Mouse (Mus musculus) forebrain, embryonic 14.5 days (tissue): ENCODE data around the gene Ttc9c. TPM values are rescaled to one million over a fixed set of nuclear protein-coding genes. Genes with fewer than 3 reads are reported as not detected.

Source experiments
- ATAC-seq: fragments of 200-750 bp; cut with Nextera tagmentation; 2 replicates; pipeline ENCODE4 v1.8.0; 2017; ENCODE audit warnings: mild to moderate bottlenecking, moderate library complexity
- DNase-seq: peaks from one replicate; pipeline ENCODE4 v3.0.0-alpha.2; 2015; ENCODE audit warnings: low spot score
- H3K27ac ChIP-seq: fragments of 300-500 bp; sonication (generic); 2 replicates; pipeline ENCODE4 v1.5.1; 2014; ENCODE audit warnings: low read depth, mild to moderate bottlenecking, control low read depth, low read length, moderate library complexity
- H3K27me3 ChIP-seq: fragments of 300-500 bp; sonication (generic); replicated peaks from 2 replicates; pipeline ENCODE4 v1.6.1; 2014; ENCODE audit warnings: low read length, control low read depth, mixed read lengths; ENCODE audit not compliant: control insufficient read depth, insufficient read depth
- H3K36me3 ChIP-seq: fragments of 300-500 bp; sonication (generic); 2 replicates; pipeline ENCODE4 v1.6.1; 2014; ENCODE audit warnings: low read length, control low read depth; ENCODE audit not compliant: control insufficient read depth, insufficient read depth
- H3K4me1 ChIP-seq: fragments of 300-500 bp; sonication (generic); 2 replicates; pipeline ENCODE4 v1.6.1; 2014; ENCODE audit warnings: antibody characterized with exemption, low read length, control low read depth; ENCODE audit not compliant: control insufficient read depth, insufficient read depth
- H3K4me2 ChIP-seq: fragments of 300-500 bp; sonication (generic); 2 replicates; pipeline ENCODE4 v1.6.1; 2014; ENCODE audit warnings: mild to moderate bottlenecking, control low read depth, low read length
- H3K4me3 ChIP-seq: fragments of 300-500 bp; sonication (generic); 2 replicates; pipeline ENCODE4 v1.5.1; 2014; ENCODE audit warnings: low read depth, low read length, control low read depth
- H3K9ac ChIP-seq: fragments of 300-500 bp; sonication (generic); 2 replicates; pipeline ENCODE4 v1.6.1; 2014; ENCODE audit warnings: mild to moderate bottlenecking, low read length, control low read depth, moderate library complexity
- H3K9me3 ChIP-seq: fragments of 300-500 bp; sonication (generic); replicated peaks from 2 replicates; pipeline ENCODE4 v1.6.1; 2016; ENCODE audit warnings: low read length, control low read depth, mixed read lengths; ENCODE audit not compliant: control insufficient read depth
- WGBS: fragments of 180-500 bp; shearing (Covaris S2); extraction: QIAGEN DNeasy Blood & Tissue Kit; methylation state at CpG from one replicate; pipeline ENCODE4 v1.1.7; 2014; 5-methylcytosine and 5-hydroxymethylcytosine counted together
- polyA plus RNA-seq: library from polyadenylated mRNA; unstranded; fragments of >200 nt; fragmentation: Nextera tagmentation; extraction: Ambion mirVana; gene quantifications from 2 replicates; pipeline ENCODE4 v1.2.1, GENCODE M21; 2014

The Ttc9c gene
- polyA plus RNA-seq, 1 experiment from 2014 or later, result 50.7 TPM

DNA sequence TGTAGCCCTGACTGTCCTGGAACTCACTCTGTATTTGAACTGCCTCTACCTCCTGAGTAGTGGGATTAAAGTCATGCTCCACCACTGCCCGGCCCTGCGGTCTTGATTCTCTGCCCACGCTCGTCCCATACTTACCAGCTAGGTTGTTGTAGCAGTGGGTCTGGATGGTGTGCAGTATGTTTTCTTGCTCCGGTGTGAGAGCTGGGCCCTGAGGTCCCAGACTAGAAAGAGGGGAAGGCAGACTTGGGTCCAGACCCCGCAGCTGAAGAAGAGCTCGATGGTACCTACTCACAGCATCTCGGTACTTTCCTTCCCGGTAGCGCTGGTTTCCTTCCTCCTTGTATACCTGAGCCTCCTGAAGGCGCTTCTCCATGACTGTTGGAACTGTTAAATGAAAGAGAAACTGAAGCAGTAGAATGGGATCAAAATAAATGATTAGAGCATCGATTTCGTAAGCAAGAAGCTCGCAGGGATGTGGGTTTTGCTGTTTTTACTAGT, 783 bp downstream of the Ttc9c start:
- H3K4me1 ChIP-seq, result peaks cover 37% of the 10 kb centered on the region
- ATAC-seq (no peak), DNase-seq (no peak)
- H3K36me3 ChIP-seq, result peaks cover 29% of the 10 kb centered on the region
- H3K27me3 ChIP-seq, result no peaks in the 10 kb centered on the region
- H3K4me3 ChIP-seq, result peak overlapping the region; percentile 99
- peak overlapping the region; percentile 99 for H3K27ac ChIP-seq
- 33% methylated on average over 14 of the region's 14 CpGs for WGBS
- H3K9ac ChIP-seq, result peak overlapping the region; percentile 65
- peak overlapping the region; percentile 88 for H3K4me2 ChIP-seq
- no peaks in the 10 kb centered on the region for H3K9me3 ChIP-seq

- no peak for DNase-seq
- H3K27ac ChIP-seq, result no peak overlapping the region
- 65% methylated on average over 3 of the region's 3 CpGs for WGBS
- ATAC-seq, result no peak
- H3K4me1 ChIP-seq, result peaks cover 24% of the 10 kb centered on the region
- peak overlapping the region; percentile 40 for H3K9ac ChIP-seq
- H3K27me3 ChIP-seq, result no peaks in the 10 kb centered on the region
- peak overlapping the region; percentile 88 for H3K4me2 ChIP-seq
- H3K4me3 ChIP-seq, result no peak overlapping the region
- H3K9me3 ChIP-seq, result no peaks in the 10 kb centered on the region
- H3K36me3 ChIP-seq, result peaks cover 36% of the 10 kb centered on the region
Observed at GRCm38 (mm10) chr19:8817001-8817400, 2.1 kb downstream of the Ttc9c start.

- ATAC-seq, result no peak
- 74% methylated on average over 11 of the region's 11 CpGs for WGBS
- Histone ChIP-seq H3K4me3 (no peak overlapping the region), H3K27ac (no peak overlapping the region), H3K9me3 (no peaks in the 10 kb centered on the region), H3K27me3 (no peaks in the 10 kb centered on the region), H3K4me1 (peaks cover 19% of the 10 kb centered on the region), H3K9ac (no peak overlapping the region), H3K4me2 (no peak overlapping the region; the same call in 1 of the 2 replicates), H3K36me3 (peaks cover 46% of the 10 kb centered on the region)
- peak; percentile 32 for DNase-seq
Observed at GRCm38 (mm10) chr19:8815812-8816211, 3.3 kb downstream of the Ttc9c start.

DNA sequence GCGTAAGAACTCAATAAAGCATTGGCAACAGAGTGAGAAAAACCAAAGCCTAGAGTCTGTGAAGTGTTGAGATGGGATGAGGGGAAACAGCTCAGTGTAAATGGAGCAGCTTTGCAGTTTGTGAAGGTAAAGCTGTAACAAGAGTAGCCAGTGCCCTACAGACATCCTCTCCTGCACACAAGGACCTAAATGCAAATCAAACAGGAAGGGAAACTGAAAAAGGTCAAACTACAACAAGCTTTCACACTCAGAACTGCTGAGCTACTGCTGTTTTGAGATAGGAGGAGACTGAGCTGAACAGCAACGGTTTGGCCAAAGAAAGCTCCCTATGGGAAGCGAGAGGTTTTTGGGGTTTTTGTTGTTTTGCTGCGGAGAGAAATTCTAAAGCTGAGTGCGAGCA, 12.3 kb downstream of the Ttc9c start:
- peaks cover 59% of the 10 kb centered on the region for H3K36me3 ChIP-seq
- DNase-seq (no peak), ATAC-seq (no peak)
- no peak overlapping the region for H3K4me3 ChIP-seq
- peaks cover 5% of the 10 kb centered on the region; the same call in 1 of the 2 replicates for H3K4me1 ChIP-seq
- no peak overlapping the region for H3K4me2 ChIP-seq
- no peaks in the 10 kb centered on the region for H3K27me3 ChIP-seq
- WGBS, result 91% methylated on average over 5 of the region's 5 CpGs
- H3K9ac ChIP-seq, result no peak overlapping the region
- no peak overlapping the region for H3K27ac ChIP-seq
- no peaks in the 10 kb centered on the region for H3K9me3 ChIP-seq

DNA sequence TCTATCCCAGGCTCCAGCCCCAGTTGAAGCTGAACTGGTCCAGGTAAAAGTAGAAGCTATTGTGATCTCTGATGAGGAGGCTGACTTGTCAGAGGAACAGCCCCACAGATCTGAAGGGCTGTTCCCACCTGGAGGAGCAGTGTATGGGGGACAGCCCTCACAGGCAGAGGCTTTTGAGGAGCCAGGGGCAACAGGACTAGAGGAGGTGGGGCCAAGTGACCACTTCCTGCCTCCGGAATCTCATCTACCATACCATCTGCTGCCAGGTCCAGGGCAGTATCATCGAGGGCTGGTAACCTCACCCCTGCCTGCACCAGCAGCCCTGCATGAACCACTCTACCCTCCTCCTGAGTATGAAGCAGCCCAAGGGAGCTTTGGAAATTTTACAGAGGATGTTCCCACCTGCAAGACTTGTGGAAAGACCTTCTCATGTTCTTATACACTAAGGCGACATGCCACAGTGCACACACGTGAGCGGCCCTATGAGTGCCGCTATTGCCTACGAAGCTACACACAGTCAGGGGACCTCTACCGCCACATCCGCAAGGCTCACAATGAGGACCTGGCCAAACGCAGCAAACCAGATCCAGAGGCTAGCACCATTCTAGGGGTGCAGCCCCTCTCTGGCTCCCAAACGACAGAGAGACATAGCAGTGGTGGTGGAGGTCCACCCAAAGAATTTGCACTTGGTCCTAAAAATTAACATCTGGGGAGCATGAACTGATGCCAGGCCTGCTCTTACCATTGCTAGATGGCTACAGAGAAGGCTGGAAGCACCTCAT, 15.1 kb downstream of the Ttc9c start:
- ATAC-seq, result no peak
- H3K9ac ChIP-seq, result no peak overlapping the region
- H3K27ac ChIP-seq, result no peak overlapping the region
- H3K4me1 ChIP-seq, result peaks cover 8% of the 10 kb centered on the region; the same call in 1 of the 2 replicates
- no peak overlapping the region for H3K4me2 ChIP-seq
- no peaks in the 10 kb centered on the region for H3K27me3 ChIP-seq
- no peak for DNase-seq
- H3K36me3 ChIP-seq, result peaks cover 36% of the 10 kb centered on the region
- H3K9me3 ChIP-seq, result no peaks in the 10 kb centered on the region
- WGBS, result 91% methylated on average over 11 of the region's 11 CpGs
- H3K4me3 ChIP-seq, result no peak overlapping the region

DNA sequence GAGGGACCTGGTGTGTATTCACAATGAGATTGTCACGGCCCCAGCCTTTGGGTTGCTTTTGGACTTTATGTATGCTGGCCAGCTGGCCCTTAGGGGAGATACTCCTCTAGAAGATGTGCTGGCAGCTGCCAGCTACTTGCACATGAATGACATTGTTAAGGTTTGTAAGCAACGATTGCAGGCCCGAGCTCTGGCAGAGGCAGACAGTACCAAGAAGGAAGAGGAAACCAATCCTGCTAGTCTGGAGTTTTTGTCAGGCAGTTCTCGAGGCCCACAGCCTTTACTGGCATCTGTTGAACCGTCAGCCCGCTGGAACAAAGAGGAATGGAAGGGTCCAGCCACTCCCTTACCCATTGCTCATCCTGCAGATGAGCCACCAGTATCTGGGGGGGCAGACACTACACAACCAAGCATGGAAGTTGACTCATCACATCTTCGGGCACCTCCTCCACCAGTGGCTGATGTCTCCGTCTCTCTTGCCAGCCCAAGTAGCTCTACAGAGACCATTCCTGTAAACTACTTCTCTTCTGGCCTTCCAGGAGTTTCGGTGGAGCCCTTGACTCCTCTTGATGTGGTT, 15.8 kb downstream of the Ttc9c start:
- ATAC-seq, result no peak
- peaks cover 8% of the 10 kb centered on the region; the same call in 1 of the 2 replicates for H3K4me1 ChIP-seq
- peak overlapping the region; percentile 52; the same call in 1 of the 2 replicates for H3K4me3 ChIP-seq
- no peak overlapping the region for H3K9ac ChIP-seq
- no peaks in the 10 kb centered on the region for H3K9me3 ChIP-seq
- no peak overlapping the region for H3K27ac ChIP-seq
- no peaks in the 10 kb centered on the region for H3K27me3 ChIP-seq
- no peak for DNase-seq
- H3K36me3 ChIP-seq, result peaks cover 28% of the 10 kb centered on the region
- H3K4me2 ChIP-seq, result peak overlapping the region; percentile 64
- 89% methylated on average over 9 of the region's 9 CpGs for WGBS

- Histone ChIP-seq H3K27me3 (no peaks in the 10 kb centered on the region), H3K36me3 (peaks cover 18% of the 10 kb centered on the region), H3K27ac (peak within 1 kb of the TSS; percentile 90), H3K4me3 (peak within 1 kb of the TSS; percentile 52), H3K9me3 (no peaks in the 10 kb centered on the region), H3K4me2 (peak within 1 kb of the TSS; percentile 64), H3K4me1 (peaks cover 13% of the 10 kb centered on the region), H3K9ac (peak within 1 kb of the TSS; percentile 56)
- whole genome bisulfite sequencing, result under 1% methylated on average over 30 of the region's 30 CpGs
- DNase-seq (peak; percentile 99), ATAC-seq (peak; percentile 97)
Observed at GRCm38 (mm10) chr19:8802130-8802821, 16.9 kb downstream of the Ttc9c start, which contains the start of gene Zbtb3. Gene Zbtb3 (plus strand): TSS chr19:8802555.

DNA sequence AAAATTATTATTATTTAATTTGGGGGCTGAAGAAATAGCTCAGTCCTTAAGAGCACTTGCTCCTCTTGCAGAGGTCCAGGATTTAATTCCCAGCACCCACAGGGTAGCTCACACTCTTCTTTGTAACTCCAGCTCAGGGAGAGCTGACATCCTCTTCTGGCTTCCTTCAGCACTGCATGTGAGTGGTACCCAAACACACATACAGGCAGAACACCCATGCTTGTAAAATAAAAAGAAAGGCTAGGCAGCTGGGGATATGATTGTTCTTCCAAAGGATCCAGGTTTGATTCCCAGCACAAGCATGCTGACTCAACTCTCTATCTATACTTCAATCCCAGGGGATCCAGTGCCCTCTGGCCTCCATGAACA, 20.2 kb downstream of the Ttc9c start:
- Histone ChIP-seq H3K9ac (peak overlapping the region; percentile 17; the same call in 1 of the 2 replicates), H3K4me1 (peaks cover 13% of the 10 kb centered on the region), H3K4me3 (no peak overlapping the region), H3K27me3 (no peaks in the 10 kb centered on the region), H3K9me3 (no peaks in the 10 kb centered on the region), H3K36me3 (peaks cover 13% of the 10 kb centered on the region), H3K4me2 (peak overlapping the region; percentile 75), H3K27ac (no peak overlapping the region)
- DNase-seq (no peak), ATAC-seq (no peak)
